Mouse (Mus musculus) lung, postnatal 4 days (tissue): ENCODE data around the gene Uvrag.

Source experiments
- DNase-seq, 2 experiments: peaks; one replicate each; pipeline ENCODE4 v3.0.0; 2021

Gene Uvrag

DNA sequence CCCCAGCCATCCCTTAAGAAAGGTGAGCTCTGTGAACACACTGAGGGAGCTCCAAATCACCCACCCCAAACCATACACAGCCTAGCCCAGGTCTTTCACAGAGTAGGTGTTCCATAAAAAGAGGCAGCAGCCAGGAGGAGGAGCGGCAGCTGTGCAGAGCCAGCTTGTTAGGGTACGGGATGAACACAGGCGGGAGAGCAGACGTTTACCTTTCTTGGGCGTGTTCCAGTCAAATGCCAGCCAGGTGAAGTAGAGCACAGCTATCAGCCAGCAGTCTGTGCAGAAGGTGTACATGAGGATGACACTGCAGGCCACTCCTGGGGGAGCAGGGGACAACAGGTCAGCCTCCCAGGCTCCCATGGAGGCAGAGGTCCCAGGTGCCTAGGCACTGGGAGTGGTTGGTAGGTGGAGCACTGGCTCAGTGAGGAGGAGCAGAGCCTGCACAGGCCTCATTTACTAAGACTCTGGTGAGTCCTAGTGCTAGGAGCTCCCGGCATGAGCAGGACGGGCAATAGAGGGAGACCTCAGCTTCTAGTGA, 24.0 kb upstream of the Uvrag start:
- DNase-seq = no peak

DNA sequence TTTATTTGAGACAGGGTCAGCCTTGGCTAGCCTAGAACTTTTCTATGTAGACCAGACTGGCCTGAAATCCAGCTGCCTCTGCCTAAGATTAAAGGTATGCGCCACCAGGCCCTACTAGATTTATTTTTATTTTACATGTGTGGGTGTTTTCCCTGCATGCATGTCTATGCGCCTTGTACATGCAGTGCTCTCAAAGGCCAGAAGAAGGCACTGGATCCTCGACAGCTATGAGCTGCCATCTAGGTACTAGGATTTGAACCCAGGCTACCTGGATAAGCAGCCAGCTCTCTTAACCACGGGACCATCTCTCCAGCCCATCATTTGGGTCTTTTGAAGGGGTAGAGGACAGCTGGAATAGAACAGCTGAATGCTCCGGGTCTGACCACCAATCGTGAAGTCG, 21.5 kb upstream of the Uvrag start:
- no peak for DNase-seq

DNA sequence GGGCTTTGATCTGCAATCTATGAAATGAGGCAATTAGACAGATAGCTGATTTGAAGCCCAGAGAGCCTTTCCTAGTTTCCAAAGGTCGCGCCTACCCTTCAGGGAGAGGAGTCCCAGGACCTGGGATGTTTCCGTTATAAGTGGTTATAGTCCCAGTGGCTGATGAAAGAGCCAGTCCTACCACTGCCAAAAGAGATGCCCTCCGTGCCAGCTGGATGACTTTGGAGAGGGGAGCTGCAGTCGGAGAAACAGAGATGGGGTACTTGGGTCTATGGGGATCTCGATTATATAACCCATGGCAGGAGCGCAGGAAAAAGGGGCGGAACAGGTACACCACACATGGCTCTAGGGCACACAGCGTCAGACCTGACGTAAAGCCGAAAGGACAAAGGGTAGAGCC, 21.0 kb upstream of the Uvrag start:
- no peak for DNase-seq

DNA sequence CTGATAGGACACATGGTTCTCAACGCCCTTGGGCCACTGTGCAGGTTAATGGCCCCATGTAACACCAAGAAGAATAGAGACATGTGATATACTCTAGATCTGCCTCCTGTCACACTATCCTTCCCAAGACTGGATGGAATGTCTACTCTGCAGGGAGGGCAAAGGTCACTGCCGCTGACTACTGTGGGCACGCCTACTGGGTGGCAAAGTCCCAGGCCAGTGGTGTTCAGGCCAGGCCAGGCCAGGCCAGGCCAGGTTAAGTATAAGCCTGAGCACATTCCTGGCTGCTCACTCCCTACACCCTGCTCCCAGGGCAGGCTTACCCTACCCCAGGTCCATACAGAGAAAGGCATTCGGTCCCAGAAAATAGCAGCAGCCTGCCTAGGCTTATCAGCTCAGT, 20.6 kb upstream of the Uvrag start:
- no peak for DNase-seq

DNA sequence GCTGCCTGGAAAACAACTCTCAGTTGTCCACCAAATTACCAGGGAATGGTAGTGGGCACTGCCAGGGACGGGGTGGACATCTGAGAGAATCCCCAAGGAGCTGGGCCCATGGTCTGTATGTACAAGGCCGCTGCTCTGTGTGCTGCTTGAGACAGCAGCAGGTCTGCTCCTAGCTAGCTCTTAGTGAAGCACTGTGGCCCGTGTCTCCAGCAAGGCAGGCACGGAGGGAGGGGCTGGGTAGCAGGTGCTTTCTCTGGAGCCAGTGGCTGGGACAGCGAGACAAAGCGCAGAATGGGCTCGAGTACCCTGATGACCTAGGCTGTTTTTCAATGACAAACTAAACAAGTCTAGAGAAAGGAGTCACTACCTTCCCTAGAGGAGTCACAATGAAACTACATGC, 20.1 kb upstream of the Uvrag start:
- DNase-seq = no peak

DNA sequence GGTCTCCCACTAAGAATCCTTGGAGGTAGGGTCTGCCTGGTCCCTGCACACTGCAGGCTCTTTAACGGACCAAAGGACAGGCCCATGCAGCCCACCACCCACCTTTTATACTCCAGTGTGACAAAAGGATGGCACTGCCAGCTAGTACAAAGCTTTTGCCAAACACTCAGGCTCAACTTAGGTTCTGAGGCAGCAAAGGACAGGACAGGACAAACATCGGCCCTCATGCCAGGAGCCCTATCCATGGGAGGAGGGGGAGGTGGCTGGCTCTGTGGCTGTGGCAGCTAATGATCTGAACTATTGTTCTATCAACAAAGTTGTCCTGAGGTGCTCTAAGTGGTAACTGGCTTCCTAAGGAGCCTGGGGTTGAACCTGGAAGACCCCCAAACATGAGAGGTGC, 18.5 kb upstream of the Uvrag start:
- no peak for DNase-seq

DNA sequence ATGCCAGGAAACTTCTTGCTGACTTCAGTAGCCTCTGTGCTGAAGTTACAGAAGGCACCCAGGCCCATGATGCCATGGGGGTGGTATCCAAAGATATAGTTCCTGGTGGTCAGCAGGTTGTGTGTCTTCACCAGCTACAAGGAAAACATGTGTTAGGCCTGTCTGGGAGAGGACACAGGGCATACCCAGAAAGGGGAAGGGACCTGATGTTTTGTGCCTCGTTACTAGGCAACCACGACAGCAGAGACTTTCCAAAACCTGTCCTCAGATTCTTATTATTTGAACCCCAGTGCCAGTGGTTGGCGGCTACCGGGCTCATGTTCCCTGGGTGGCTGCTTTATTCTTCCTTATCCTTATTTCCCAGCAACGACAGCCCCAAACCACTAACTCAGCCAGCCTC, 18.0 kb upstream of the Uvrag start:
- no peak for DNase-seq

DNA sequence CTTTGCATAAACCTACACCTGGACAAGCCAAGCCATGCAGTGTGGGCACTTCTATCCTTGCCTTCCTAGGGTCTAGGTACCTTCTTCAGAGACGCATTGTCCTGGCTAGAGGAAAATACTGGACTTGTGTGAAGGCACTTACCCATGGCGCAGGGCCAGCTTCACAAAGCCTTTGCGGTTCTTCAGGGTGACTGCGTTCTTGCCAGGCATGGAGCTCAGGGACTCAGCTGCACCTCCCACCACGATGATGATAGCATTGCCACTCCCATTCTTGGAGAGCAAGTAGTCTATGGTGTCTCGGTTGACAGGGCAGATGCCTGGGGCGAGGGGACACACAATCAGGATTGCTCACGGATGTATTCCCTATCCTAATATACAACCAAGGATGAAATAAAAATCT, 17.1 kb upstream of the Uvrag start:
- DNase-seq = no peak

DNA sequence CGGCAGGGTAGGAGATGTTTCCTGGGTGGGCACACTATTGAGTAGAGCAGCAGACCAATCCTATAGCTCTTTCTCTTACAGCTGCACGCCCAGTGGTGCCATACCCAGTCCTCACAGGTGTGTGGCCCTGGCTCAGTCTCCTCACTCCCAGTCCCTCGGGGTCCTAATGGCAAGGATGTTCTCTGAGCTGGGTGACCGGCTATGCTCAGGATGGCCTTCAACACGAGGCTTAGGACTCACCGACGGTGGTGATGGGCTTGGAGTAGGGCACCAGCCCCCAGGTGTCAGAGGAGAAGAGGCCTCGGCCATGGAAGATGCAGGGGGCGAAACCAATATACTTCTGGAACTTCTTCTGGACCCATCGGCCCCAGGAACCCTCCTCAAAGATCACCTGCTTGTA, 15.8 kb upstream of the Uvrag start:
- DNase-seq = no peak

DNA sequence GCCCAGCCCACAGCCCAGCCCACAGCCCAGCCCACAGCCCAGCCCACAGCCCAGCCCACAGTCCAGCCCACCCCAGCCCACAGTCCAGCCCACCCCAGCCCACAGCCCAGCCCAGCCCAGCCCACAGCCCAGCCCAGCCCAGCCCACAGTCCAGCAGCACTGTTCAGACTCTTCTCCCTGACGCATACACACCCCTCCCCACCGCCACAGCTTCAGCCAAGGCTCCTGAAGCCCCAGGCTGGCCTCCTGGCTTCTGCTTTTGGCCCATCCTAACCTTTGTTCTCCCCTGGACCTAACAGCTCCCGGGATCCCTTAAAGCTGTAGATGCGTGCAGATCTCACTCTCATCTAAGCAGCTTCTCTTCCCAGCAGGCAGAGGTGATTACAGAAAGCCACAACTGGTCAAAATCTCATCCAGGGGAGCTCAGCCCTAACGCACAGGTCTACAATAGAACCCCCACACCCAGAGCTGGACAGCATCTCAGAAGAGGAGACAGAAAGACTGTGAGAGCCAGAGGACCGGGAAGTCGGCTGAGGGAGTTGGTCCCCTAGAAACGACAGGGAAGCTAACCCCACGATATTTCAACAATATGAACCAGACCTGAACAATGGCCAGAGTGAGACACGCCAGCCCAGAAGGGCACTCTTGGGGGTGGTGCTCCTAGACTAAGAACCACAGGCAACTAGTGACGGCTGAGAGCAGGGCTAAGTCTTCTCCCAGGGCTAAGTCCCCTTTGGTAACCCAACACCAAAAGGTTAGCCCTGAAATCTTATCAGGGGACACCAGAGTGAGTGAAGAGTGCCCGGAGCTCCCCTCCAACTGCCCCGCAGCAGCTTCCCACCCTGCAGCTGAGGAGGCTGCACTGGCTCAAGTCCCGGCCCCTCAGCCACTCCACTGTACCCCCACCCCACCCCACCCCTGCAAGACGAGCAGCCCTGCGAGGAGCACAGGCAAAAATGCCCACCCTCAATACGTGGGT, 14.7 kb upstream of the Uvrag start:
- peak; percentile 56 to 69 for DNase-seq

DNA sequence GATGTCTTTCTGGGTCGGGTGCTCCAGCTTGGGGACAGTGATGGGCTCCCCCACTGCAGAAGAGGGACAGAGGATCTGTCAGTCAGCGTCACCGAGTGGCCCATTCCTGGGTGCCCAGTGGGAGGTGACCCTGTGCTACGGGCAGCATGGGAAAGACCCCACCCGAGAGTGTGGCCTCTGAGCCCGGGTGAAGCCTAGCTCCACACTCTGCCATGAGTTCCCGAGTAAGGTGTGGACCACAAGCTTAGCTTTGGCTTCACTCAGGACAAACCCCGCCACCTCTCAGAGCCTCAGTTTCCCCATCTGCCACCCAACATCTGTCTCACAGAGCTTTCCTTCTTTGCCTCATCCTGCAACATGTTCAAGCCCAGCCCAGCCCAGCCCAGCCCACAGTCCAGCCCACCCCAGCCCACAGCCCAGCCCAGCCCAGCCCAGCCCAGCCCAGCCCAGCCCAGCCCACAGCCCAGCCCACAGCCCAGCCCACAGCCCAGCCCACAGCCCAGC, 13.8 kb upstream of the Uvrag start:
- DNase-seq = peak in 1 of 2 experiments; percentile 51

DNA sequence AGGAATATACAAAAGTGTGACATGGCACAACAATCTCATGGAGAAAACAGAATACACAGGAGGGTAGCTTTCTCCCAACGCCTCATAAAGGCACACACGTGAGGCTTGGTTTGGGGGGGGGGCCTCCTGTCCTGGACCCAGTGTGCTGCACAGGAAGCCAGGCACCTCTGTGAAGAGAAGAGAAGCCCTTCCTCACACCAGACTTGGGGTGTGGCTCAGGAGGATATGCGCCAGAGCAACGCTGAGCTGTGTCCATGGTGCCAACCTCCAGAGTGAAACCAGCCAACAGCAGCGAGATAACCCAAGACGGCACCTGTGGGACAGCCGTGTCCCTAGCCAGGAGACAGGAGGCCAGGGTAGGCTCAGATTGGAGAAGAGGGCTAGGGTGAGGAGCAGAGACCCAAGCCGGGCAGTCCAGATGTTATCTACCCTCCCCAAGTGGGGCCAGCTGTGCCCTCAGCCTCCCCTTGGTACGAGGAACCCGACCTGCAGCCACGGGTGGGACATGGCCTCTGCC, 12.8 kb upstream of the Uvrag start:
- no peak for DNase-seq

DNA sequence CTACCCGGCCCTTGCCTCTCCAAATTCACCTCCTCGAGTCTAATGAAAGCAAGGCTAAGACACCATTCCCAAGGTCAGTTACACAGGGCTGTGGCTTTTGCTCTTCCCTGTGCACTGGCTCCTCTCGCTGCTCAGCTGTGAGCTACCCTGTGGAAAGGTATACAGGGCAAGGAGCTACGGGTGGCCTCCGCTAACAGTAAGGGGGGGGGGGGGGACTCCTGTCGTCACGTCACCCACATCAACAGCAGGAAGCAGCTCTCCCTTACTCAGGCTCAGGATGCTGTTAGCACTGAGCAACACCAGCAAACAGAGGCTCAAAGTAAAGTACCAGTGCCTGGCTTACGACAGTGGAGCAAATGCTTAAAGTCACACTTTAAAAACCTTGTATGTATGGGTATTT, 11.8 kb upstream of the Uvrag start:
- no peak for DNase-seq

DNA sequence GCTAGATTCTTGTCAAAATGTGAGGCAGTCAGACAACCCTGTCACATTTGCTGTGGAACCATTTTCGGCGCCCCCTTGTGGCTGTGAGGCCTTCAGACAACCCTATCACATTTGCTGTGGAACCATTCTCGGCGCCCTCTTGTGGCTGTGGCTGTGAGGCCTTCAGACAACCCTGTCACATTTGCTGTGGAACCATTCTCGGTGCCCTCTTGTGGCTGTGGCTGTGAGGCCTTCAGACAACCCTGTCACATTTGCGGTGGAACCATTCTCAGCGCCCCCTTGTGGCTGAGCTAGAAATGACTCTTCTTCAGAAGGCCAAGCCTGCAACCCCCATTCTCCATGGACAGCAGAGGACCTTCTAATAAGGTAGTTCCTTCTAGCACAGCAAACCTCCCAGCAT, 10.4 kb upstream of the Uvrag start:
- DNase-seq = peak; percentile 94 to 96

DNA sequence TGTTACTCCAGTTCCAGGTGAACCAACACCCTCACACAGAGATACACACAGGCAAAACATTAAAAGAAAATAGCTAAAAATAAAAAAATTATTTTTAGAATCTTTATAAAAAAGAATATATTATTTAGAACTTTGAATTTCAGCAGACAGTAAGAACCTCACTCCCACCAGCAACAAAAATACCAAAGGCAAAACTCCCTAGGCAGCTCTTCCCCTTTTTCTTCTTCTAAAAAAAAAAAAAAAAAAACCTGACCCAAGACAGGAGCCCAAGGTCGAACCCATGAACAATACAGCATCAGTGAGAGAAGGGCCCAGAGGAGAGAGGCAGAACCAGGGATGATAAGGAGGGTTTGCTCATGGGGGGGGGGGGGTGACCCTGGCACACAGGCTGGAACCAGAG, 8.1 kb upstream of the Uvrag start:
- no peak for DNase-seq

DNA sequence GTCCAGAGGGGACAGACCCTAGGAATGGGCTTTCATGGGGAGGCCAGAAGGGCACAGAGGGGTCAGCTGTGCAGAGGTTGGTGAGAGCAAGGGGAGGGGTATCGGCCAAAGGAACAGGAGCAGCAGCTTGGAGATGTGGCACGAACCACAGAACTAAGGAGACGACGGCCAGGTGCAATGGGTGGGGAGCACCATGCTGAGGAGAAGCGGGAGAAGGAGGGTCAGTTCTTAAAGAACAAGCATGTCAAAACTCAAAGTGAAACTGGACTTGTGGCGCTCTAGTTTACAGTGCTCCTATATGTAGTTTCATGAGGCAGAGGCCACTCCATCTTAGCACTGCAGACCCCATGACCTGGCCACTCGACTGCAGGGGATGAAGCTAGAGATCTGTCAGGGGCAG, 6.6 kb upstream of the Uvrag start:
- no peak for DNase-seq

DNA sequence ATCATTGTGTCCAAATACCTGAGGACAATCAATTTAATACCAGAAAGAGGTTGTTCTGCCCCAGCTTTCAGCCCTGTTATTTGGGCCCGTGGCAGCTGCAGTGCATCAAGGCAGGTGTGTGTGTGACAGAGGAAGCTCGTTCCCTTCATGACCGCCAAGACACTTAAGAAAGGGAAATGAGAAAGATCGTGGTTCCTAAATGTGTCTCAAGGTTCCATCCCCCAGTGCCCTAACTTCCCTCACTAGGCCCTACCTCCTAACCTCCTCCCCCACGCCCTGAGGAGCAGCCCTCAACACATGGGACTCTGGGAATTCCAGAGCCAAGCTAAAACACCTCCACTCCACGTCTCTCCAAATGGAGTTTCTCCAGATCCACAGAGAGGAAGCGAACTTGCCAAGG, 6.0 kb upstream of the Uvrag start:
- DNase-seq = no peak

DNA sequence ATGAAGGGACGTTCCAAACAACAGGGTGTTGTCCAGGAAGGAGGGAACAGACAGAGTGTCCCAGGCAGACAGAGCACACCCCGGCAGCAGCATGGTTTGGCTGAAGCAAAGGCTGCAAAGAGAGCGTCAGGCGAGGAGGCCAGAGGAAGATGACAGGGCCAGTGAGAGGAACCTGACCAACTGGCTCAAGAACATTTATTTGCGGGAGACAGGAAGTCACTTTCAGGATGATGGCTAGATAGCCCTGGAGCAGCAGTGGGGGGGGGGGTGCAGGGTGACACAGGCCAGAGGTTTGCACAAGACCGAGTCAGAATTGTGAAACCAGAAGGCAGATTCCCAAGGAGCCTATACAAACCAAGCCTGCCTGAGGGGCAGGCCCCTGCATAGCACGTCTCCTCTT, 5.1 kb upstream of the Uvrag start:
- no peak for DNase-seq

DNA sequence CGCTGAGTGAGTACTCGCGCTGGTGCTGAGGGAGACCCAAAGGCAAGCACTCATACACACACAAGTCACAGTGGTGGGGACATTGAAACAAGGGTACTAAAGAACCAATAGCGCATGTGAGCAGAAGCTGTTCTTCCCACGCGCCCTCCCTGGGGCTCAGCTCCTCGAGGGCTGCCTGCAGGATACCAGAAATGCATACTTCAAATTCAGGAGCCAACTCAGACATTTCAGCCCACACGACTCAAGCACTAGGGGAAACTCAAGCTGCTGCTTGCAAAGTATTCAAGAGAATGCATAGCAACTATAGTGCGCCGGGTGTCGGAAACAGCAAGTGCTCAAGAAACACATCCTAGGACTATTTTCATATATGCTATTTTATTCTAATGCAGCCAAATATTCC, 3.7 kb upstream of the Uvrag start:
- DNase-seq = no peak

DNA sequence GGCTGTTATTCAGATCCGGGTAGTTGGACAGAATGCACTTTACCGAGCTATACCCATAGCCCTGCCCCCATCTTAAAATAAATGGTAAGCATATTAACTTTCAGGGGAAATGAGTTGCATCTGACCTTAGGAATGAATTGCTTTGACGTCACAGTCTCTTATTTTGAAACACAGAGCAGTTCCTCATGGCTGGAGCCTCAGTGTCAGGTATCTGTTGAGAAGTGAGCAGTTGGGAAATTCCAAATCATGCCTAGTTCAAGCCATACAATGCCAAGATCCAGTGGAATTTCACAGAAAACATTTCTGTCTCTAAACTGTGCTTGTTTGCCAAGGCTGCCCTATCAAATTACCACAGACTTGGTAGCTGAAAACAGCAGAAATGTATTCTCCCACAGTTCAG, 2.3 kb upstream of the Uvrag start:
- no peak for DNase-seq

DNA sequence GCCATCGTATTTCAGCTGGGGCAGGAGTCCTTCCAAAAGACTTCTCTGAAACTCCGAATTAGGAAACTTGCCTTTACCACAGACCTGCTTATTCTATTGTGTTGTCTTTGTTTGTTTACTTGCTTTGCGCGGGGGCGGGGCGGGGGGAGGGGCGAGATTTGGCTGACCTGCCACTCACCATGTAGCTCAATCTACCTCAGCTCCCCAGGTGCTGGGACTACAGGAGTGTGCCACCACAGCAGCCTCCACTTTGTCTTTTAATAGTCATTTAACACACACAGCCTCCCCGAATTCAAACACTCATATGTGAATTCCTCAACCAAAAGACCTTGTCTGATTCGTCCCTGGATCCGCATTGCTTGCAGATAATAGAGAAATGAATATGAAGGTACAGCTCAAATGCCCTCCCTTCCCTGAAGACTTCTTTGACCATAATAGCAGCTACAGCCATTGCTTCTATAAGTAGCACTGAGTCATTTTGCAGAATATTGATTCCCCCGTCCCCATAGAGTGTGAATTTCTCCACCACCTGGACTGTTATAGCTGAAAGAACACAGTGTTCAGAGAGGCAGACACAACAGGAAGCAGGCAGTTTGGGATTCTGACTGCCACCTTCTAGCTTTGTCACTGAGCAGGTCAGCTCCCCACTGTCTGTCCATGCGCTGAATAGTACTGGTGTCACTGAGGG, 1.1 kb upstream of the Uvrag start:
- DNase-seq = no peak

DNA sequence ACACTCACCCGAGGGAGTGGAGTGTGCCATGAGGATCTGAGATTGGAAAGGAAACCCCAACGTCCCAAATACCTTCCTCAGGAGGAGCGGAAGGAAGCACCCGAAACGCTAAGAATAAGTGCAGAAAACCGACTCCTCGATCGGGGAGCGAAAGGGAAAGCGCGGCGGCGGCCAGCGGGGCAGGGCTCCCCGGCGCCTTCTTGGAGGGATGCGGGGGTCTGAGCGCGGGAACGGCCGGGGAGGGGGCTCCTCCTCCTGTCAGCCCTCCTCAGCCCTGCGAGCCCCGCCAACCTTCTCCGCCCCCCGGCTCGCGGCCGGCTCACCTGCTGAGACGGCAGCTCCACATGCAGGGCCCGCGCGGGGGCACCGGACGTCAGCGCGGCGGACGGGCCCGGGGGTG, 430 bp downstream of the Uvrag start:
- DNase-seq = no peak

DNA sequence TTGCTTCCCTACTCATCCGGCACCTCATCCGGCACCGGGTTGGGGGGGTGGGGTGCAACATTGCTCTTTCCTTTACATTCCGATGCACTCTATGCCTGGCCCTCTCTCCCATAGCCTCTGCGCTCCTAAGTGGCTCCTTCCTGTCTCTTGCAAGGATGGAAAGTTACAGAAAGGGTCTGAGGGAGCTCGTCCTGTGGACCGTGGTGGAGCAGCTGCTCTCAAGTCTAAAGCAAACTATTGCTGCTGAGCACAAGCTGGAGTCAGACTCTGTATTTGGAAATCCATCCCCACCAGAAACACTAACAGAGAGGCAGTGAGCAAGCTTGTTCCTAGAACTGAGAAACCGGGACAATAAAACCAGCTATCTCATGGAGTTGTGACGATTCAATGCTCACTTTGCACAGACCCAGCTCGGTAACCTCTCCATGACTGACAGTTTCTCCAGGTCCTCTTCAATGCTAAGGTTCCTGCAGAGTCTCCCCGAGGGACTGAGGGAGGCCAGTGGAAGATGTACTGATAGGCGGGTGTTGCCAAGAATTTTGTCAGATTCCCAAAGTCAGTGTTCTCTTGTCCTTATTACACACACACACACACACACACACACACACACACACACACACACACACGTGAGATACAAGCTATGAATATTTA, 975 bp downstream of the Uvrag start:
- DNase-seq = peak; percentile 39 to 40
